Mouse (Mus musculus): ENCODE results near the gene Ncoa7.
"Not testable (repeated sequence)": the region's sequence is repeated elsewhere in the genome, so short reads cannot be mapped to it uniquely, and the experiment has no call there.

Gene Ncoa7

DNA sequence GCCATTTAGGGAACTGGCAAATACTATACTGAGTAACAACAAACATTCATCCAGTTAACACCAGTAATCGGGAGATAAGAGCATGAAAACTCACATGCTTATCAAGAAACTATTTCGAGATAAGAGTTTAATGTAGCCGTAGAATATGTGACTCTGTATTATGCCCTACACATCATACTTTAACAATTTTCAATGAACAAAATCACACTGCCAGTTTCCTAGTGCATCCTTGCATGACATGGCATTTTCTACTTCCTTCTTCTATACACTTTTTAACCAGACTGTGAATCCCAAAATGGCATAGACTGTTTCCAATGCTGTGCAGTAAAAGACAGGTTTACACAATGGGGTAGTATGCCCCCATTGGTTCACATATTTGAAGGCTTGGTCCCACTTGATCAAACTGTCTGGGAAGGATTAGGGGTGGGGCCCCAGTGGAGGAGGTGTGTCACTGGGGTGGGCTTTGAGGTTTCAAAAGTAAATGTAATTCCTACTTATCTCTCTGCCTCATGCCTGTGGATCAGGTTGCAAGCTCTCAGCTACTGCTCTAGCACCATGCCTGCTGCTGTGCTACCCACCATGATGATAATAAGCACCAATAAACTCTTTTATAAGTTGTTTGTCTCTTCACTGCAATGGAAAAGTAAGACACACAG is 15.3 kb downstream of the Ncoa7 start:
- no peak for DNase-seq (ENCODE audit: low read depth, low spot score)

DNA sequence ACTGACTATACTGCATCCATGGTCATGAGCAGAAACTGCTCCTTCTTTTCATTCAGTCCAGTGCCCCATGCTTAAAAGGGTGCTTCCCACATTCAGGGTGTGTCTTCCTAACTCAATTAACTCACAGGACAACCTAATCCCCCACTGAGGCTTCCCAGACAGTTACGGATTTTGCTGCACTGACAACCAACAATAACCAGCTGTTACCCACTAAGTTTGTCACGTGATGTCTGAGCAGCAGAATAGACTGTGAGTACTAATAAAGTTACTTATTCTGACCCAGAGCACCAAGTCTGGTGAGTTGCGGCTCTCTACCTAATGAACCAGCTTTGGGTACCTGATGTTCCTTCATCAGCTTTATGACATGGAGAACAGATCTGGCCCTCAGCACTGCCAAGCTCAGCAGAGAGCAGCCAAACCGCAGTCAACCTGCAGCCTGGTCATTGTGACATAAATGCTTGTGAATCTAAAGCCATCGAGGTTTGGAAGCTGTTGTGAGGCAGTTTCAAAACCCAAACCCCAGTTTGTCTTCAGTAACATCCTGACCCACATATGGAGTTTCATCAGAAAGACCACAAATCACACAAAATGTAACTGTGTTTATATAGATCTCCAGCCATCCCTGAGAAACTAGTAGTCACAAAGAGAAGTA is 16.9 kb downstream of the Ncoa7 start:
- no peak for DNase-seq (ENCODE audit: low read depth, low spot score)

DNA sequence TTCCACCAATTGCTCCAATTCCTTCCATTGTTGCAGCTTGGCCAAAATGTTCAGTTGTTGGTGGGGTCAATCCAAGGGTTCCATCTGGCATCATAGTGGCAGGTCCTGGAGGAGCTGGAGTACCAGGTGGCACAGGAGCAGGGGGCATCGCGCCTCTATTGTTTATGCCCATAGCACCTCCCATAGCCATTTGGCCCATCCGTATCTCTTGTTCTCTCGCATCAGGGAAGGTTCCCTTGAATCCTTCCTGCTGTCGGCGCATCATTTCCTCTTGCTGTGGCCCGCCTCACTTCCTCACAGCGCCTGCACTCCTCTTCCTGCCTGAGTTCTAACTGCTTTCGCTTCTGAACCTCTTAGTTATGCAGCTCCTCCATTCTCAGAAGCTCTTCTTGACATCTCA is 22.2 kb downstream of the Ncoa7 start:
- DNase-seq (ENCODE audit: low read depth, low spot score), result not testable (repeated sequence)

DNA sequence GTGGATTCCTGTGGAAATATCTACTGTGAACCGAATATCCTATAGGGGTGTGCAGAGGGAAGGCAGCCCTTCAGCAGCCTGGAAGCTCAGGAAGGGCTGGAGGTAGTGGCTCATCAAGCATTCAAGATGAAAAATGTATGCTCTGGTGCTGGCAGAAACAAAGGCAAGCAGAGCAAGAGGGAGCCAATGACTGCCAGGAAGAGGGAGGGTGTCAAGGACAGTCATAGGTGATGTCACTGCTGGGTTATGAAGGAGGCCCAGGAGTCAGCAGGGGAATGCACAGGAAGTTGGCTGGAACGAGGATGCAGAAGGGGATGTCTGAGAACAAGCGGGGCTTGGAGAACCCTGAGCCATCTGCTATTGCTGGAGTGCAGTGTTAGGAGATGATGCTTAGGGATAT is 24.9 kb downstream of the Ncoa7 start:
- no peak for DNase-seq (ENCODE audit: low read depth, low spot score)

DNA sequence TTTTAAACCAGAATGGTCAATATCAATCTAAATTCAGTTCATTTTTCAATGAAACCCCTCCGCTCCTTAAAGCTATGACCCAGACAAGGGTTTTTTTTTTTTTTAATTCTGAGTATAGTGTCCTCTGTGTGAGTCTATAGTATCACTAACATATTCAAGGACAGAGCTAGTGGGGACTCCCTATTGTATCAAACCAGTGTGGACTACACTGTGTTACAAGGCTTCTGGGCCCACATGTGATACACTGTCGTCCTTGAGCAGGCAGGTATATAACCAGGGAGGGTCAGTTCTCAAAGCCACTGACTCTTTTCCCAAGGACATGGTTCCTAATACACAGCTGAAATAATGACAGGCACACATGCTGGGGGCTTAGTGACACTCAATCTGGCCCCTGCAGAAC is 27.1 kb downstream of the Ncoa7 start:
- no peak for DNase-seq (ENCODE audit: low read depth, low spot score)

DNA sequence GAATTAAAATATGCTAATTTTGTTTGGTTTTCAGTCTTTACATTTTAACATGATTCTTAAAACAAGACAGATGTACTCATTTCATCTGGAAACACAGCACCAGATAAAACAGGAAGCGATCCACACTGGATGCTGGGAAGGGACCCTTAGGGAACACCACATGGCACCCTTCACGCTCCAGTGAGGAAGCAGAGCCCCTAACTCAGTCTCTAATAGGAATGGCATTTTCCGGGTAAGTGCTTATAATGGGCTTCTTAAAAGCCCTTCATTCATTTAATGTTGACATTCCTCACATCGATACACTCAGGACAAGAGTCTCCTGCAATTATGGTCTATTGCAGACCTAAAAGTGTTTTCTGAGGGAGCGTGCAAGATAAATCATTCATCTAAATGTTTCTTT is 27.6 kb downstream of the Ncoa7 start:
- no peak for DNase-seq (ENCODE audit: low read depth, low spot score)

DNA sequence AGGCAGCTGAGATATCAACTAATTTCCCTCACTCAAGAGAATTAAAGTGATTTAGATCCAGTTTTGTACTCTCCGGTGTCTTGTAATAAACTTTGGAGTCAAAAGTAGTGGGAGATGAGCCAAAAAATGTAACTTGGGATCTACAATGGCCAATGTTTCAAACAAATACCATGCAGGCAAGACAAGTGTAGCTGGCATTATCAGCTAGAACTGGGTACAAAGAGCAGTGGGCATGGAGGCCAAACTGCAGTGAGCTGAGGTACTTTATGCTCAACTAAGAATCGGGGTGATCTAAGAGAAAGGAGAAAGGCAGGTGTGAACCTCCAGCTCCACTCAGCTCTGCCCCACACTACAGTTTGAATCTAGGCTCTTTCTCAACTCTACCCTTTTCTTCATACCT is 28.7 kb downstream of the Ncoa7 start:
- no peak for DNase-seq (ENCODE audit: low read depth, low spot score)

DNA sequence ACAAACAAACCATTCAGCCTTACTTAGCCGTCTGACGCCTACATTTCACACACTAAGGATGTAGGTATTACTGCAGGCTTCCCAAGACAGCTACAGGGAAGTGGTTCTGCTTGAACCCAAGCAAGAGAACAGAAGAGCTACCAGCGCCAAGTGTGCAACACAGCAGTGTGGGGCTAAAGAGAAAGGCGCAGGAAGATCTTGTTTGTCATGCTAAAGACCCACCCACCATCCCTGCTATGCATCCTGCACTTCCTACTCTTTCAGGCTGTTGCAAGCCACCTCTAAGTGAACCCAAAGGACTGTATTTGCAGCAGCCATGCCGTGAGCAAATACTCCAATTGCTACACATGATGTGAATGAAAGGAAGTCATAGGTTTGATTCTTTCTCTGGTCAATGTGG is 29.9 kb downstream of the Ncoa7 start:
- DNase-seq (ENCODE audit: low read depth, low spot score), result peak; percentile 89

DNA sequence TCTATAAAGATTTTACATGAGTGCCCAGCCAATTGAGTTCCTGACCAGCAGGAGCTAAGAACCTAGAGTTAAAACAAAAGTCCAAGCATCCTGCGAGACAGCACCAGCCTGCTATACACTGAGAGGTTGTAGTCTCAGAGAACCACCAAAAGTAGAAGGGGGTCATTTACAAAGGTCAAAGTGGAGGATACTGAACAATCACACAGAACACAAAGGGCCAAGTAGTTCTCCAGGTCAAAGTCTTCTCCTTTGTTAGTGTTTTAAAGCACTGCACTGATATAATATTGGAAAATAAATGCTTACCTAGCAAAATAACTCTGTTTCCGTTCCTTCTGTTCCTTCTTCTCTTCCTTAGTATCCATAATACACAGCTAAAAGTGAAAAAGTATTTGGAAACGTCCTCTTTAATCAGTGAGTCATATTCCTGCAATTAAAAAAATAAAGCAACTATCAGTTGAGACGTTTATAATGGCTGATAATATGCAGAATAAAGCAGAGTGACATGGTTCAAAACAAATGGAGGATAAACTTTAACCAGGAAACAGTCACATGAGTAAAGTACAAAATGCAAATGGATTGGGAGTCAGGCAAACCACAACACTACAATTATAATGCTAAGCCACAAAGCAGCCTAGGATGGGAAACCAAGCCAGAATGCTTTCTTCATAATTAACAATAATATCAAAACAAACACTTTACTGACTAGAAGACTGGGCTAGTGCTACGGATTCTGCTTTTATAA is 31.5 kb downstream of the Ncoa7 start:
- no peak for DNase-seq (ENCODE audit: low read depth, low spot score)

DNA sequence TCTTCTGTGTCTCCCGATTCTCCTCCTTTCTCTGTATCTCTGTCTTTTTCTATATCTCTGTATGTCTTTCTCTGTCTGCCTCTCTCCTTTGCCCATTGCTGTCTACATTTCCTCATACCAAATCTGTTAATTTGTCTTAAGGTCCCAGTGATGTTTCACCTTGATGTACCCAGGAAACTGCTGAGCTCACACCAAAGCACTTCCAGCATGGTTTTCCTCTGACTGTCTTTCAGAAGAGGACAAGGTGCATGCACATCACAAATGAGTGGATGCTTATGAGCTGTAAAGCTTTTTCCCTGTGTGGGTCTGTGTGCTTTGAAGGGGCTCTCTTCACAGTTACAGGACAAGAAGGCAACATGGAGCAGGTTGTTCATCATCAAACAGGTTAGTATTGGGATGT is 34.3 kb downstream of the Ncoa7 start:
- no peak for DNase-seq (ENCODE audit: low read depth, low spot score)

DNA sequence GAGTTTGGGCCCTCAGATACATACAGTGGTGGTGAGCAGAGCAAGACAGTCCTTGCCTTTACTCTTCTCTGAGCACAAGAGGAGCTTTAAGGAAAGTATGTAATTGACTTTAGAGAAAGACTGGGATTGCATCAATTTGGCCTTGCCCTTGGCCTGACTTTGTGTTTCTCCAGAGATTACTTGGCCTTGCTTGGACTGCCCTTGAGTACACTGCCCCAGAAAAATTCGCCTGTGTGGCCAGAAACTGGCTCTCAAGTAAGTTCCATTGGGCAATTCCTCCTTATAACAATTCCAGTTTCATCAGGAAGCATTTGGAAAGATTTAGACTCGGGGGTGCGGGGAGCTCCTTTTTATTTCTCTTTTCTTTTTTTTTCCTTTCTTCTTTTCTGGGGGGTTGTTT is 34.9 kb downstream of the Ncoa7 start:
- DNase-seq (ENCODE audit: low read depth, low spot score), result no peak

DNA sequence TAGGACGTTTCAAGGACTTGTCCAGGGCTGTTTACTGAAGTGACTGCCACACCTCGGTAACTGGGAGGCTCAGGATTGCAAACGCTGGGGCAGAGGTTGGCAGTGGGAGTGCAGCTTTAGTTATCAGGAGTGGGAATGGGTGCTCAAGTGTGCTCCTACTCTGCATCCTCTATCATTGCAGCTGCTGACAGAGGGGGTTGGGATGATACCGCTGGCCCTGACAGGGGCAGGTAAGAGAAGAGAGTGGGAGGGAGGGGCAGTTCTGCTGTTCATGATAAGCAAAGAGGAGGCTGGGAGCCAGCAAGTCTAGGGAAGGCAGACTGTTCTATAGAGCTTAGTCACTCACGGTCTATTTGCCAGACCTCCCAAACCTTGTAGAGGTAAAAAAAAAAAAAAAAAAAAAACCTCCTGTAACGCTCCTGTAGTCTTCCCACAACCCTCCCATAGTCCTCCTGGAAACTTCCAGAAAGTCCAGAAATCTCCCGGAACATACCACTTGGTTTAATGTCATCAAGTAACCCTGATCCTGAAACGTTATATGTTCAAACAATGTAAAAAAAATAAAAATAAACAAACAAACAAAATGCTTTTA is 39.9 kb downstream of the Ncoa7 start:
- no peak for DNase-seq (ENCODE audit: low read depth, low spot score)

DNA sequence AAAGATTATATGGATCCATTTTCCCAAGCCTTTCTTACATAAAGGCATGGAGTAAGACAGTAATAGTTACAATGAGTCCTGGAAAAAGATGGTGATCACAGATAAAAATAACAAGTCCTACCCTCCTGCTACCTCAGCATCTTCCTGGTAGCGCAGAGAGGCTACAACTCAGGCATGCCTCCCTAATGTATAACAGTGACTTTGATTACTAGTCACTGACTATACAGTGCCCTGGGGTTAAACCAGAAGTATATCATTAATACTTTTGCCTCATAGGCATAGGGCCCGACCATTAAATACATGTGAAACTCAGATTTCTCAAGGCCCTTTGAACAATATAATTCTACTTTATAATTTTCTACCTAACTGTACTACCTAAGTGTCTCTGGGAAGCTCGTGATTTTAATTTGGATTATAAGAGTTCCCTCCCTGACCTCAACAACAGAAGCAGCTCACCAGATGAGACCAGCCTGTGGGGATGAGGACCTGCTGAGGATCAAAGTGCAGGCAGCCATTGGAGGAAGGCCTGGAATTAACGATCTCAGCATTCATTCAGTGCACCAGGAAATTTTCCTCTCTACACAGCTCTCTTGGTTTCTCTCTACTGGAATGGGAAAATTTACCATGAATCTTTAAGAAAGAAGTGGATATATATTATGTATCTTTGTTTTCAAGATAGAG is 40.7 kb downstream of the Ncoa7 start:
- no peak for DNase-seq (ENCODE audit: low read depth, low spot score)

DNA sequence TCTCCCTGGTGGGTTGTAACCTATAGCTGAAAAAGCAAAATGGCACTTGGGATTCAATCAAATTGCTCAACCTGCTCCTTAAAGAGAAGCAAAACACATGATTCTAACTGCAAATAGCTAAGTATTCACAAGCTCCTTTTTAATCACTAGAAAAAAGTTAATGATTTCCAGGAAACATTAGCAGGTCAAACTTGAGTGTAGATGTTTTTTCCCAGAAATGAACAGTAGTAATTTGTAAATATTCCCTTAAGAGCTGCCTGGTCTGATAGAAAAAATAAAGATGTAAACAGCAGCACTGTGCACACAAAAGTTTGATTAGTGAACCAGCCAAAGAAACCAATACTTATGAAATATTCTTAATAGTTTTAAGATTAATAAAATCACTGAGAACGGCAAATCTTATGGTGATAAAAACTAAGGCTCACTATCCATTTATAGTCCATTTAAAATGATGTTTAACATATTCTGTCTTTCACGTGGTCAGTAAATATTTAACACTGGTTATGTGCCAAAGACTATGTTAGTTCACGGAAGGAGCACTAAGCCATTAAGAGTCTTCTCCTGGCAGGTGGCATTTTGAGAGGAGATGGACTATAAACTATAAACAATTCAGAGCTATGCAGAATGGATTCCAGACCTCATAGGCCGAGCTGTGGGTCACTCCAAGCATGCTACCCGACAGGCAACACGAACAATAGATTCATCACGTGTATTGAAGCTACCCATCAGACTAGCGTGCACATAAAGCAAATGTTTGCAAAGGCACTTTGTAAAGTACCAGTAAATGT is 43.6 kb downstream of the Ncoa7 start:
- DNase-seq (ENCODE audit: low read depth, low spot score), result no peak

DNA sequence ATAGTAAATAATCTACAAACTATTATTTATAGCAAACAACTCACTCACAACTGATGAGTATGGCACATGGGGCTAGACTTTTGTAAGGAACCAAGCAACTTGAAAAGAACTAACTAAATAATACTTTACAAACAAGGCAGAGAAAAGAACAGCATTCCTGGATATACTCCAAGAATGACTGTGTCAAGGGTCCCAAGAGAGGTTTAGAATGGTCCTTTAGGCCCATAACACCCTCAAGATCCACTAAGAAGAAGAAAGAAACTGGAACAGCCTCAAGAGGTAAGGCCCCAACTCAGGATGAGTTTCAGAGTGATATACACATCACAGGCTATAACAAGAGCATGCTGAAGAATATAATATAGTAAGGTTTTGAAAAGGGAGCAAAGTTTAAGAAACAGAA is 47.1 kb downstream of the Ncoa7 start:
- no peak for DNase-seq (ENCODE audit: low read depth, low spot score)

DNA sequence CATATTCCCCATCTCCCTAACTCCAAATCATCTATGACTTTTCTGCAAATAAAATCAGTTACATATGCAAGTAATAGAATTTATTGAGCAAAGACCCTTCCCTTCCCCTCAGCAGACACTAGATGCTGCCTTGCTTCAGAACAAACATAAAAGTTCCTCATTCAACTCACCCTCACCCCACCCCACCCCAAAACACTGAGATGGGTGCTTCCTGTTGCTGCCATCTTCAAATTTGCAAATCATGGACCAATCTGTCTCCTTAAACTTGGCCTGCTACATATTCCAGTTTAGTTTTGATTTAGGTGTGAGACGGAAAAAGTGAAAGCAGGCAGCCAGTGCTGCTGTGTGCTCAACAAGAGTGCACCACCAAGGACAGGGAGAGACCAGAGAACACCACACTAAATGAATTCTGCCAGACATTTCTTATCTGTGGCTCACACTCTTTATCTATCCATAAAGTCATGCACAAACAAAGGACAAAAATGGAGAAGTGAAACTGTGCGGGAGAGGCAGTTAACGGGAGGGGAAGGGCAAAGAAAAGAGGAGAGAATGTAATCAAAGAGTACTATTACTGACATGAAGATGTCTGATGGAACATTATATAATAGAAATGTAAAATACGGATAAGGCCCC is 48.2 kb downstream of the Ncoa7 start:
- DNase-seq (ENCODE audit: low read depth, low spot score), result no peak

DNA sequence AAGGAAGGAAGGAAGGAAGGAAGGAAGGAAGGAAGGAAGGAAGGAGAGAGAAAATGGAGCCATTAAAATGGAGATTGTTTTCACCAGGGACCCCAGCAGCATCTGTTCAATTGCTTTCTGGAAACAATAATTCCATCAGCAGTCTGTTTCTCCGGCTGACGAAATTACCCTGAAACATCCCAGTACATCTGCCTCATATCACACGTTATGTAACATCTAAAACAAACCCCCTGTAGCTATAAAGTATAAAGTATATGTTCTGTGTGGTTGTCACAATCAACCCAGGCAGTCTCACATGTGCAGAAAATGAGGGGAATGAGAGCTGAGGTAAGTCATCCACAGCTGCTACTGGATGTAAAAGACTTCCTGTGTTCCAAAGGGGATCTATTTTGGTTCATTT is 49.0 kb downstream of the Ncoa7 start:
- DNase-seq (ENCODE audit: low read depth, low spot score), result no peak

DNA sequence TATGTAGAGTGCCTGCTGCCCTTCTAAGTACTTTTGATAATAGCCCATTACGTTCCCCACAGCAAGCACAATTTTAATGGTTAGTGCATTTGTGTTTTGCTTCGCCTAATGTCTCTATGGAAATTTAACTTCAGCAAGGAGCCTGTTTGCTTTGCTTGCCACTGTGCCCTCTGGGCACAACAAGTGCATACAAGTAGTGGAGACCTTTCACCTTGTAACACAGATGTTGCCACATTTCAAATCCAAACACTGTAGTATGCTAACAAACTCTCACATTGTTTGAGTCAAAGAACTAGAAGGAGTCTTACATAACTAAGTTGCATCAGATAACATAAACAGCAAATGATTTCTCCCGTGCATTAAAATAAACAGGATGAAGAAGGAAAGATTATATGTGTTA is 50.6 kb downstream of the Ncoa7 start:
- no peak for DNase-seq (ENCODE audit: low read depth, low spot score)

DNA sequence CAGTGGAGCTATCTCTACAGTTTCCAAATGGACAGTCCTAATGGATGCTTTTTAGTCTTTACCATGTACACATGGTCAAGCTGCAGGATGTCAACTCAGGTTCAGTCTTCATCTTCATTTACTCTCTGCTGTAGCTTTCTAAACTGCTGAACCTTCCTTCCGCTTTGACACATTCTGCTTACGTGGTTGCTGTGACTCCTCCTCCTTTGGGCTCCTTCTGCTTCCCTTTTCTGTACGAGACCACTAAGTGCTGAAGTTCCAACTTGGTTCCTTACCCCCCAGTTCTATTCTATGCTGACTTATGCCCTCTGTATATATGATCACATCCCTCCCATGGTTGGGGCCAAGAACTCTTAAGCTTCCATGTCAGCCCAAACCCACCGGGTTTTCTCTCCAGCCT is 51.5 kb downstream of the Ncoa7 start:
- no peak for DNase-seq (ENCODE audit: low read depth, low spot score)

DNA sequence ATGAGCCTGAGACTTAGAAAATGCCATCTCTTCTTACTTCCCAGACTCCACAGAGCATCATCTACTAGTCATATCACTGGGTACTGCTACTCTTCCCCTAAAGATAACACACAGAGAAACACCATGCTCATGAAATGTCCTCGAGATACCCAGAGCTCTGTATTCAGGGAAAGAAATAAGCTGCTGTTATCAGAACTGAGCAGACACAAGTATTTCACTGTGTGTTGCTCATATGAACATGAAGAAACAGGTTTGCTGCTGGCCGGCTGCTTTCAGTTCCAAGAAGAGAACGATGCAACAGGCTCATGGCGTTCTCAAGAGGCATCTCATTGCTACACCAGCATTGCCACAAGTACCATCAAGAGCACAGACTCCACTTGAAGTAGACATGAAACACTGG is 53.3 kb downstream of the Ncoa7 start:
- DNase-seq (ENCODE audit: low read depth, low spot score), result no peak
